Mouse (Mus musculus) spleen, adult 2 months (tissue): ENCODE results near the gene Ipmk.

ENCODE experiments used
- CTCF ChIP-seq: fragments of 200-500 bp; IDR thresholded peaks from 2 replicates; pipeline ENCODE4 v1.5.1; 2011; ENCODE audit warnings: mild to moderate bottlenecking, inconsistent platforms; ENCODE audit not compliant: insufficient read depth, insufficient read length, insufficient replicate concordance; ENCODE audit errors: extremely low read depth
- POLR2A ChIP-seq: fragments of 200-500 bp; IDR thresholded peaks from 2 replicates; pipeline ENCODE4 v1.6.1; 2011; ENCODE audit warnings: low read depth, low read length, inconsistent platforms

DNA sequence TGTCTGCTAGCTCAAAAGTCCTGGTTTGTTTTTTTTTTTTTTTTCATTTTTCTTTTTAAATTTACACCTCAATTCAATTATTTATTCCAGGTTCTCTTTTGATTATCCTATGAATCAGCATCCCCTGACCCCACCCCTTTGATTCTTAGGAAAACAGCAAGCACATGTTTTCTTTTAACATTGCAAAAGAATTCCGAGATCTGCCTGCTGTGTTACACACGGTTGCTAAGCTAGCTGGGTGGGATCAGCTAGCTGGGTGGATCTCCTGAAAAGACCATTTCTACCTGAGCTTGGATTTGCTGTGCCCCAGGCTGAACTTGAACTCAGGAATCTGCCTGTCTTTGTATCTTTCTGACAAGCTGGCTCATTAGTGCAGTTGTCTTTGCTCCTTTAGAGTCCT lies 1.5 kb upstream of the Ipmk start:
- TF ChIP-seq POLR2A = no peak
- TF ChIP-seq CTCF = no peak
